Mouse (Mus musculus): ENCODE results near the gene Myh6.

DNA sequence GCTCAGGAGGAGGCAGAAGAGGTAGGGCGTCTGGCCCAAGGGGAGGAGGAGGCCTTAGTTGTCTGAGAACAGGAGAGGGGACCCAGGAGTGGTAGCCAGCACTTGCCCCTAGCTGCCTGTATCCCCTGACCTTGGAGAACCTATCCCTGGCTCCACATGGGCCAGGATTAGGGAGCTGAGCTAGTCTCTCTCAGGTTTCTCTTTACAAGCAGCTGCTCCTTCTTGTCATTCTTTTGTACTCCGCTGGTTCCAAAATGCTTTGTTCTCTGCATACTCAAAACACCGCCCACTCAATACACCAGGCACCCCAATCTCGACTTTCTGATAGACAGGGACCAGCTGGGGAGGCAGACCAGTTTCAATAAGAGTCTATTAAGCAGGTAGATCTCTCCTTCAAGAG lies 30.6 kb upstream of the Myh6 start:
- TF ChIP-seq POLR2A (IDR thresholded peaks at IDR 0.05; ENCODE audit: low read depth, low read length): no peak
- TF ChIP-seq CTCF (IDR thresholded peaks at IDR 0.05; ENCODE audit: borderline replicate concordance, insufficient read depth, low read length): no peak

Measured in embryonic fibroblast, embryonic 13.5 days (primary cell).